Mouse (Mus musculus): ENCODE data around the gene Tifab.

DNA sequence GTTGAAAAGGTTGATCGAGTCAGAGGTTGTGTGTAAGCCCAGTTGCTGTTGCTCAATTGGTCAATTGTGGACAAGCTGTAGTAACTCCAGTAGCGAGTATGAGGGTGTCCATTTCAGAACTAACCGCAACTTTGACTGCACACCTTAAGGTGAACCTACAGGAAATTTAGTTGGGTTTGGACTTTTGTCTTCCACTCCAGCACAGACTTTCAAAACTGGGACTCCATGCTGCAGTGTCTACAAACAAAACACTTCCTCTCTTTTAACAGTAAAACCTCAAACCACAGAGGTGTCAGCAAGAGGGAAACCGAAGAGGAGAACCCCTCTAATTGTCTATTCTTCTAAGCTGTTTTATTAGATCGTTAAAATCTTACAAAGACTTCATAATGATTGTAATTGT lies 44.7 kb downstream of the Tifab start:
- TF ChIP-seq CTCF (IDR thresholded peaks at IDR 0.05; ENCODE audit: low read depth, low read length): no peak
- no peak for TF ChIP-seq POLR2A (IDR thresholded peaks at IDR 0.05; ENCODE audit: extremely low read depth, insufficient read depth, low read length)

Measured in liver, adult 2 months (tissue).